Mouse (Mus musculus): ENCODE measurements around the gene Edrf1.
A peak's percentile ranks its signal among the peaks of the same experiment; 100 is the strongest.

Gene Edrf1

DNA sequence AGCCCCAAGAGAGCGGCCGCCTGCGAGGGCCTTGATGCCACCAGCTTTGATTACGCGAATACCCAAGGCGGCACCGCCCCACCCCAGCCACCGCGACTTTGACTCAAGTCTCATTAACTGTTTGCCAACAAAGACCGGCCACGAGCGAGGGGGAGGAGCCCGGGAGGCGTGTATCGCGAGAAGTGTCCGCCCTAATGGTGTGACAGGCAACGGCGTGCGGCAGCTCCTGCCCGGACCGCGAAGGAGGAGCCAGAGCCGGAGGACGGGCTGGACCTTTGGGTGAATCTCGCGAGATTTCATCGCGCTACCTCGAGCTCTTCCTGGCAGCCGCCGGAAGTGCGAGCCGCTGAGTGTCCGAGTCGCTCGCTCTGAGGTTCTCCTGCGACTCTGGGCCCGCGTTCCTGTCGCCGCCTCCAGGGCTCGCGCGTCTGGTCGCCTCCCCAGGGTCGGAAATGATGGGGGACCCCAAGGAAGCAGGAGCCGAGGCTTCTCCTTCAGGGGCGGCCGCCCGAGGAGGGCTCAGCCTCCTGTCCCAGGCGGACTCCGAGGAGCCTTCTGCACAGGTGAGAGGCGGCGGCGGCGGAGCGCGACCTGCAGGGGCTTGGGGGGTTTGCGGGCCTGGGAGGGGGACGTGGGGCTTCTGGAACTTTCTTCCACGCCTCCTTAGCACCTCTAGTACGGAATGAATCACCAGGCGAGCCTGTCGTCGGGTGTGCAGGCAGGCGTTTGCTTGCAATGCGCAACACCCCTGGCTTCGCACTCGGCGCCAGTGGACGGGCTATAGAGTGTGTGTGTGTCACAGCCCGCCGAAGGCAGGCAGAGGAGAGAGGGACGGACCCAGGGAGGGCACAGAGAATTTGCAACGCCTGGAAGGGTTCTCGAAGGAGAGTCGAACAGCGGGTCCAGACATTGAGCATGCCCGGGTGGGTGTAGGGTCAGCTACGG lies at the start of gene Edrf1:
Gene Edrf1, plus strand, starts transcription at position 183 of the 945 bp plus-strand sequence.
- peak; percentile 99 for DNase-seq (ENCODE audit: low spot score in 2 of 2)

DNA sequence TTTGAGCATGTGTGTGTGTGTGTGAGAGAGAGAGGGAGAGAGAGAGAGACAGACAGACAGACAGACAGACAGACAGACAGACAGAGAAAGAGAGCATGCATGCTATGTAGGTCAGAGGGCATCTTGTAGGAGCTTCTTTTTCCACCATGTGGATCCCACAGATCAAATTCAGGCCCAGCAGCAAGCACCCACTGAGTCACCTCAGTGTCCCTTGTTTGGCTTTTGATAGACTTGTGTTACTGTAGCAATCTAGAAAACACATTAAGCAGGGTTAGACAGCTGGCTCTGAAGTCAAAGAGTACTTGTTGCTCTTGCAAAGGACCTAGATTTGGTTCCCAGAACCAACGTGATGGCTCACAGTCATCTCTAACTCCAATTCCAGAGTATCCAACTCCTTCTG lies 45.6 kb upstream of the Edrf1 start:
- DNase-seq (ENCODE audit: low spot score in 2 of 2): no peak

DNA sequence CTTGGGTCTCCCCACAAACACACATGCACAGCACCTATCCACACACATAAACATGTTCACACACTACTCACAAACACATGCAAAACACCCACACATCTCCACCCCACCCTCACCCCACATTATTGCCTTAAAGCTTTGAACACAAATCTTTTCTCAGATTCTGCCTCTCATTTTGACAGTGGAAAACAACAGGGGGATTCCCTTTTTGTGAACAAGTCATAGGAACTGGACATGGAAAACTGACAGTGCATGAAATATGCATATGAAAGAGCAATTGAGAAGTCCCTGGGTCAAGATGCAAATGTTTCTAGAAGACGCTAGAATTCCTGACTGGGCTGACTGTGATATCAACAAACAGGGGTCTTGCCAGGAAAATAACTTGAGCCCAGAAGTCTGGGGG lies 36.8 kb upstream of the Edrf1 start:
- DNase-seq (ENCODE audit: low spot score in 2 of 2): no peak

- DNase-seq (ENCODE audit: low spot score in 2 of 2): no peak
Measured at GRCm38 (mm10) chr7:133602058-133602457, 35.3 kb upstream of the Edrf1 start, which contains the start of gene Tex36. Gene Tex36, minus strand, starts transcription at chr7:133602158.

- no peak for DNase-seq (ENCODE audit: low spot score in 2 of 2)
Measured at GRCm38 (mm10) chr7:133603156-133603555, 34.2 kb upstream of the Edrf1 start.

DNA sequence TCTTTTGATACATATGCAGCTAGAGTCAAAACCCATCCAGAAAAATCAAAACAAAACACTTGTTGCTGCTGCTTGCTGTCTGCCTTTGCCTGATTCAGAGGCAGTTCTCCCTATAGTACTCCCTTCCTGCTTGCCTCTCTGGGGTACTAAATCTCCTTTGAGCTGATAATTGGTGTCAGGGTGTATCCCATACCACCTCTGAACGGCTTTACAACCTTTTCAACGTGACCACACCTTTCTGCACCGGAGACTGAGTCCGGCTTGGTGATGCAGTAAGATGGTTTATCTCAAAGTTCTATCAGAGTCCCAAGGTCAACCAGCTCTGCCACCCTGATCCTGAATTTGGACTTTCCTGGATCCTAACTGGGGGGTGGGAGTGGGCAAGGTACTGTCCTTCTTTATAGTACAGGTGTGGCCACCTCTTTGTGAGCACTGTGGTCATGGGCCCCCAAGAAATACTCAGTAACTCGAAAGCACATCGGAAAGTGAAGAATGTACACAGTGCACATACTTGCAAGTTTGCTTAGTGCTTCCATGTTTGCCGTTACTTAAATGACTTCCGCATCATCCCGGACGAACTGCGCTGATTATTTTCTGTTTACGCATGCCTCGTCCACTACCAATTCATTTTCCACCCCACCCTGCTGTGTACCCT lies 32.8 kb upstream of the Edrf1 start:
- DNase-seq (ENCODE audit: low spot score in 2 of 2): no peak

- DNase-seq (ENCODE audit: low spot score in 2 of 2): no peak
Measured at GRCm38 (mm10) chr7:133607331-133607730, 30.0 kb upstream of the Edrf1 start.

- no peak for DNase-seq (ENCODE audit: low spot score in 2 of 2)
Measured at GRCm38 (mm10) chr7:133607883-133608575, 29.3 kb upstream of the Edrf1 start.

GRCm38 (mm10) chr7:133608631-133609340 lies 28.6 kb upstream of the Edrf1 start:
- DNase-seq (ENCODE audit: low spot score in 2 of 2): peak; percentile 44 to 55

DNA sequence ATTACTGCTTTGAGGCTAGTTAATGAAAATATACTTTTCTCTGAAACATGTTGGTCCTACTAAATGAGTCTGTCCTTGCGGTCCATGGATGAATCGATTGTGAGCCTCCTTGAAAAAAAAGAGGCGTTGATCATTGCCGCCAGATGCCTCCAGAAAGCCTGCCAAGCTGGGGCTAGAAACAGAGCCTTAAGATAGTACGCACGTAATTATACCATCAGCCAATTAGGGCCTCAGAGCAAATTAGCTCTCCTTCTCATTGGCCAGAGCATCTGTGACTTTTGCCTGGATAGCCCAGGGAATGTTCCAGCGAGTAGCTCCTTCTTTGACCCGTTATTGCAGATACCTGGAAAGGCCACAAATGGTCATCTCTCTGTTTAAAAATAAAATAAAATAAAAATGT lies 27.8 kb upstream of the Edrf1 start:
- peak; percentile 80 to 83 for DNase-seq (ENCODE audit: low spot score in 2 of 2)

DNA sequence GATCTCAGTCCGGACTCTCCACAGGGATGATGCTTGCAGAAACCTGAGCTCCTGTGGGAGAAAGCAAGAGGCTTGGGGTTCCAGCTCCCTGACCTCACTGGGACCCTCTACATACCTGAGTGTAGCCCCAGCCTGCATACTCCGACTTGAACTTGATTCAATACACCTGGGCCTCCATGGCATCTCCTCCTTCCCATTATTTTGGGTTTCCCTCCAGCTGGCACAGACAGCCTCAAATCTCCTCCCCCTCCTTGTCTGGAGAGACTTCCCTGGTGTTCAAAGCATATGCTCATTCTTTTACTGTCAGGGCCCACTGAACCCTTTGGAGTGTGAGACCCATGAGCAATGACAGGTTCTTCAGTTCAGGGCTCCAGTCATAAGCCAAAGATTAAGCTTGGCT lies 24.4 kb upstream of the Edrf1 start:
- DNase-seq (ENCODE audit: low spot score in 2 of 2): no peak

- DNase-seq (ENCODE audit: low spot score in 2 of 2): peak; percentile 55 to 60
Measured at GRCm38 (mm10) chr7:133620721-133621120, 16.6 kb upstream of the Edrf1 start.

- DNase-seq (ENCODE audit: low spot score in 2 of 2): no peak
Measured at GRCm38 (mm10) chr7:133623226-133623625, 14.1 kb upstream of the Edrf1 start.

- DNase-seq (ENCODE audit: low spot score in 2 of 2): no peak
Measured at GRCm38 (mm10) chr7:133627184-133627936, 10.0 kb upstream of the Edrf1 start.

DNA sequence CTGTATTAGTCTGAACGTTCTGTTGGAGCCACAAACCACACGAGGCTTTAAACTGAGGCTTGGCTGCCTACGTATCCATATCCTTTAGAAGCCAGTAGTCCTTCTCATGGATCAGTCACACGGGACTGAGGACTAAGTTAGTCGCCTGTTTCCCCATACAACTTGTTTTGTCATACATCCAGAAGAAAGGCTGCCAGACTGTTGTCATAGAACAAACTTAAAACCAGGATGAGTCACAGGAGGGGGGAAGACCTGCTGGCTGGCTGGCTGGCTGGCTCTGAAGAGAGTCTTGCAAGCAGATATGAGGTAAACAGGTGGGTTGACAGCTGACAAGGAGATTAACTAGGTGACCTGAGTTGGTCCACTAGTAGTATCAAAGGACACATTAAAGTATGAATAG lies 6.5 kb upstream of the Edrf1 start:
- DNase-seq (ENCODE audit: low spot score in 2 of 2): no peak

- DNase-seq (ENCODE audit: low spot score in 2 of 2): peak in 1 of 2 experiments; percentile 69
Measured at GRCm38 (mm10) chr7:133632476-133632875, 4.9 kb upstream of the Edrf1 start.

DNA sequence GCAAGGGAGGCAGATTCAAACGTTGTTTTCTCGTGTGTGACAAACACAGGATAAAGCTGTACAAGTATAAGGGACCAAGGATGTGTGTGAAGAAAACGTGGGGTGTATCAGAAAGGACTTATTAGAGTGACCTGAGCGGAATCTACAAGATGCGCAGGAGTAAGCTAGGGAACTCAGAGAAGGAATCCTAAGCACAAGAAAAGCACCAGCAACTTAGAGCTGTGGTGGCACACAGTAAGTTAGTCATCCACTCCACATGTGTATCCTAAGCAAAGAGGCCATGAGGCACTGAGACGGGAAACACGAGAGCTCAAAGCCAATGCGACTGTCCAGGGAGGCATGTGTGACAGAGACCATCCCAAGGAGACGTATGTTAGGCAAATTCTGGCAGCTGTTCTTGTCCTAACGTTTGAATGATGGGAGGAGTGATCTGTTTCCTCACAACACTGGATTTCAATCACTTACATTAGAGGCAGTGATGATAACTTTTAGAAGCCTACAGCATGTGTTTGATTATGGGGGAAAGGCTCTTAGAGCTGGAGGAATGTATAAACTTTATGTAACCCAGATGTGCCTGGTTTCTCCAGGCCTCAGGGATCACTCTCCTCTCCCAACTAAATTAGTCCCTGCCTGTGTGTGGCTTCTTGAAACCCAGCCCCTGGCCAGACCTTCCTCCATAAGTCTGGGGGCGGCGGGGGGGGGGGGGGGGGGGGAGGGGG lies 2.3 kb upstream of the Edrf1 start:
- DNase-seq (ENCODE audit: low spot score in 2 of 2): no peak

DNA sequence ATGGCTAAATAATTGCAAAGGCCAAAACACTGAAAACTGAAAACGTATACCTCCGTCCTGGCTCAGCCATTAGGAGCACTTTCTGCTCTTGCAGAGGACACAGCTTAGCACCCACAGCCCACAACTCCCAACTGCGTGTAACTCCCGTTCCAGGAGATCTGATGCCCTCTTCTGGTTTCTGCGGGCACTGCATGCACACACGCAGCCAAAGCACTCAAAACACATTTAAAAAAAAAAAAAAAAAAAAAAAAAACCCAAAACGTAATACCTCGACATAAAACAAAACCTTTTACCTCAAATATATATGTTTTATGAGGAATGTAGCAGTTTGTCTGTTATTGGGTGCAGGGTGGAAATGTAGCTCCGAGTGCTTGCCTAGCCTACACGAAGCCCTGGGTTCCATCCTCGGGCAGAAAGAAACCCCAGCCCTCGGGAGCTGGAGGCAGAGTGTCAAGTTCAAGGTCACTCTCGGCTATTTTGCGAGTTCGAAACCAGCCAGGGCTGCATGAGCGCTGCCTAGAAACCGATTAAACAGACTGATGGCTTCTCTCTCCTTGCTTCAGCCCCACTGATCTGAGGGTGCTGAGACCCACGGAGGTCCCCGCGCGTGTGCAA lies 498 bp upstream of the Edrf1 start:
- peak; percentile 89 to 94 for DNase-seq (ENCODE audit: low spot score in 2 of 2)

- peak in 1 of 2 experiments; percentile 50 for DNase-seq (ENCODE audit: low spot score in 2 of 2)
Measured at GRCm38 (mm10) chr7:133638306-133638705, 963 bp downstream of the Edrf1 start.

DNA sequence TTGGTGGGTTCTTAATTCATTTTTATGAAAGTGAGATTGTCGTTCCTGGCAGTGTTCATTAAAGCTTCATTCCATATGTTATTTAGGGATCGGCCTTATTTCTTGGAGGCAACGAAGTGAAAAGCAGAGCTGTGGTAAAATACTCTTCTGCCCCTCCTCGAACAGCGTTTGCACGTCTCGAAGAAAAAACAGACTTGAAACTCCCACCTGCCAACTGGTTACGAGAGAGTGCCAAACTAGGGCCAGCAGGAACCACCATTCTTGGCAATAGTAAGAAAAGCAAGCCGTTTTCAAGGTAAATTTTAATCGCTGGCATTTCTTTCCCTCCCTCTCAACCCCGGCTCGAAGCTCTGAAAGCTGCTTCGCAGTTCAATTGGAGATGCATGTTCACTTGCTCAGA lies 1.5 kb downstream of the Edrf1 start:
- DNase-seq (ENCODE audit: low spot score in 2 of 2): peak; percentile 65 to 75

Measured in right cerebral cortex, postnatal 10 days (tissue).